ENCODE assay signal across 28 mouse cellular contexts in genomic region chr15:98837006-98837742, GRCm38 (mm10). TPM values are rescaled to one million over a fixed set of nuclear protein-coding genes. Genes with fewer than 3 reads are reported as not detected.
DNase-seq lines count a peak whose midpoint lies in the region; ATAC-seq and TF ChIP-seq lines count a peak whose summit lies in the region.
"Had no signal": no experiment of that assay in that cellular context is flagged by ENCODE, and none has a peak within 500 bp of the region (broad histone marks: within the 10 kb centered on the region; RNA-seq: fewer than 3 reads in every experiment).

No protein-coding gene starts in this region.

- no peak for TF ChIP-seq CTCF in stomach, postnatal 0 days (IDR thresholded peaks at IDR 0.05; ENCODE audit: low read depth)
- TF ChIP-seq CTCF in gastrocnemius, adult 2 months (IDR thresholded peaks at IDR 0.05), result no peak

- H3K27ac ChIP-seq in stomach, embryonic 15.5 days, result no peak overlapping the region
- no peak overlapping the region for H3K27ac ChIP-seq in stomach, postnatal 0 days (replicated peaks)
- H3K27ac ChIP-seq in liver, embryonic 13.5 days, result peak overlapping the region; percentile 99
- H3K27ac ChIP-seq in neural tube, embryonic 15.5 days (replicated peaks), result no peak overlapping the region
- H3K27ac ChIP-seq in gastrocnemius, adult 2 months, result no peak overlapping the region
- H3K27ac ChIP-seq: forebrain, embryonic 10.5 days; hindbrain, embryonic 10.5 days; kidney, postnatal 0 days; limb, embryonic 13.5 days had no signal

- peaks cover 83% of the 10 kb centered on the region for H3K36me3 ChIP-seq in stomach, embryonic 15.5 days
- peaks cover 66% of the 10 kb centered on the region for H3K36me3 ChIP-seq in stomach, postnatal 0 days (ENCODE audit: control insufficient read depth, insufficient read depth, low read length)
- peaks cover 96% of the 10 kb centered on the region for H3K36me3 ChIP-seq in liver, embryonic 13.5 days
- H3K36me3 ChIP-seq in neural tube, embryonic 15.5 days, result peaks cover 90% of the 10 kb centered on the region

- H3K9me3 ChIP-seq in stomach, embryonic 15.5 days, result no peaks in the 10 kb centered on the region
- H3K9me3 ChIP-seq in stomach, postnatal 0 days (ENCODE audit: control insufficient read depth, low read length), result no peaks in the 10 kb centered on the region
- H3K9me3 ChIP-seq in liver, embryonic 13.5 days (replicated peaks), result no peaks in the 10 kb centered on the region
- no peaks in the 10 kb centered on the region for H3K9me3 ChIP-seq in neural tube, embryonic 15.5 days (replicated peaks)
- H3K9me3 ChIP-seq: forebrain, embryonic 10.5 days; hindbrain, embryonic 10.5 days; limb, embryonic 13.5 days had no signal

- no peak for DNase-seq in stomach, postnatal 0 days (ENCODE audit: low spot score)
- peak; percentile 73 for DNase-seq in liver, embryonic 13.5 days
- no peak for DNase-seq in spleen, postnatal 4 days (ENCODE audit: low spot score in 2 of 2)
- no peak for DNase-seq in gastrocnemius, adult 2 months
- DNase-seq: adrenal gland, postnatal 10 days; B cell, adult 2 months; cerebellum, adult 11-12 months; cerebellum, postnatal 36 days; gastrocnemius, postnatal 25 days; kidney, adult 11 months; layer of hippocampus, adult 9-11 months; lung, embryonic 14.5 days had no signal

- no peak overlapping the region for H3K9ac ChIP-seq in stomach, embryonic 15.5 days
- H3K9ac ChIP-seq in stomach, postnatal 0 days (ENCODE audit: low read length), result no peak overlapping the region
- peak overlapping the region; percentile 67 for H3K9ac ChIP-seq in liver, embryonic 13.5 days
- no peak overlapping the region for H3K9ac ChIP-seq in neural tube, embryonic 15.5 days (replicated peaks)
- H3K9ac ChIP-seq: limb, embryonic 13.5 days; lung, embryonic 14.5 days had no signal

- H3K4me1 ChIP-seq in stomach, embryonic 15.5 days, result no peaks in the 10 kb centered on the region
- H3K4me1 ChIP-seq in stomach, postnatal 0 days (replicated peaks; ENCODE audit: control insufficient read depth, insufficient read depth), result no peaks in the 10 kb centered on the region
- H3K4me1 ChIP-seq in liver, embryonic 13.5 days (replicated peaks), result peaks cover 63% of the 10 kb centered on the region
- H3K4me1 ChIP-seq in neural tube, embryonic 15.5 days, result peaks cover under 1% of the 10 kb centered on the region; the same call in 1 of the 2 replicates

- H3K4me3 ChIP-seq in stomach, embryonic 15.5 days (replicated peaks), result no peak overlapping the region
- no peak overlapping the region for H3K4me3 ChIP-seq in stomach, postnatal 0 days (ENCODE audit: low read depth, low read length)
- H3K4me3 ChIP-seq in liver, embryonic 13.5 days (replicated peaks), result peak overlapping the region; percentile 33
- no peak overlapping the region for H3K4me3 ChIP-seq in neural tube, embryonic 15.5 days (replicated peaks)
- no peak overlapping the region for H3K4me3 ChIP-seq in gastrocnemius, adult 2 months
- H3K4me3 ChIP-seq: forebrain, embryonic 10.5 days; hindbrain, embryonic 10.5 days; limb, embryonic 13.5 days had no signal

- no peaks in the 10 kb centered on the region for H3K27me3 ChIP-seq in stomach, embryonic 15.5 days (replicated peaks)
- H3K27me3 ChIP-seq in stomach, postnatal 0 days (ENCODE audit: control insufficient read depth, insufficient read depth, low read length), result no peaks in the 10 kb centered on the region
- H3K27me3 ChIP-seq in liver, embryonic 13.5 days, result no peaks in the 10 kb centered on the region
- no peaks in the 10 kb centered on the region for H3K27me3 ChIP-seq in neural tube, embryonic 15.5 days (replicated peaks)
- H3K27me3 ChIP-seq: CH12.LX; limb, embryonic 13.5 days had no signal

- no peak for TF ChIP-seq EP300 in stomach, postnatal 0 days (optimal IDR thresholded peaks at IDR 0.05)

- WGBS in stomach, embryonic 15.5 days, result 90% methylated on average over 21 of the region's 21 CpGs
- 87% methylated on average over 21 of the region's 21 CpGs for WGBS in stomach, postnatal 0 days
- WGBS in liver, embryonic 13.5 days (ENCODE audit: insufficient replicate concordance), result 68% methylated on average over 21 of the region's 21 CpGs
- 95% methylated on average over 21 of the region's 21 CpGs for WGBS in neural tube, embryonic 15.5 days

- no peak overlapping the region for H3K4me2 ChIP-seq in stomach, embryonic 15.5 days
- no peak overlapping the region for H3K4me2 ChIP-seq in stomach, postnatal 0 days (replicated peaks; ENCODE audit: low read depth)
- peak overlapping the region; percentile 60 for H3K4me2 ChIP-seq in liver, embryonic 13.5 days
- no peak overlapping the region for H3K4me2 ChIP-seq in neural tube, embryonic 15.5 days
- H3K4me2 ChIP-seq: limb, embryonic 13.5 days; lung, embryonic 14.5 days had no signal

- intact Hi-C loops in gastrocnemius, adult 2 months (cut with DNase I), result no loop called here

- ATAC-seq in stomach, embryonic 15.5 days (ENCODE audit: insufficient read depth, low FRiP score, low read depth), result peak; percentile 60; the same call in 1 of the 2 replicates
- no peak for ATAC-seq in stomach, postnatal 0 days (ENCODE audit: low FRiP score, low TSS enrichment)
- peak; percentile 86 for ATAC-seq in erythroblast, adult 5-6 weeks (replicated peaks; ENCODE audit: low FRiP score, poor library complexity, severe bottlenecking)
- peak; percentile 90 for ATAC-seq in liver, embryonic 13.5 days (ENCODE audit: low read depth)
- peak; percentile 58 for ATAC-seq in megakaryocyte-erythroid progenitor cell, adult 5-6 weeks (replicated peaks; ENCODE audit: low FRiP score, low TSS enrichment, poor library complexity, severe bottlenecking)
- ATAC-seq in neural tube, embryonic 15.5 days (ENCODE audit: low FRiP score), result no peak
- ATAC-seq: forebrain, embryonic 16.5 days had no signal

RNA-seq across cellular contexts. Expression of gene Prkag1, which starts 5.9 kb away (rescaled TPM):
- polyA plus RNA-seq in stomach, embryonic 15.5 days (2015; fragmentation: Nextera tagmentation; extraction: Ambion mirVana), result 82.4 and 85.6 TPM in 2 replicates
- 56.2 TPM in 2 replicates for polyA plus RNA-seq in stomach, postnatal 0 days (2015; fragmentation: Nextera tagmentation; extraction: Ambion mirVana)
- 20.2 and 21.5 TPM in 2 replicates for total RNA-seq in erythroblast, adult 5-6 weeks (2015; ENCODE audit: low replicate concordance)
- 35.1 and 37.9 TPM in 2 replicates for total RNA-seq in erythroblast, adult 5-6 weeks (2017; ENCODE audit: low replicate concordance)
- 116 and 117 TPM in 2 replicates for polyA plus RNA-seq in liver, embryonic 13.5 days (2015; fragmentation: Nextera tagmentation; extraction: Ambion mirVana)
- 61.3 and 121 TPM in 2 replicates for total RNA-seq in megakaryocyte-erythroid progenitor cell, adult 5-6 weeks (2014; fragmentation: Nextera tagmentation)
- 120 and 143 TPM in 2 replicates for total RNA-seq in megakaryocyte-erythroid progenitor cell, adult 5-6 weeks (2017)
- polyA plus RNA-seq in neural tube, embryonic 15.5 days (2015; fragmentation: Nextera tagmentation; extraction: Ambion mirVana), result 66.4 and 72.9 TPM in 2 replicates
- 10 to 100 TPM; 49.0 to 59.5 TPM for total RNA-seq in gastrocnemius, adult 2 months (2021)

RNA-seq across cellular contexts. Expression of gene Ddn, which starts 27.9 kb away (rescaled TPM):
- not detected in 2 replicates for polyA plus RNA-seq in stomach, embryonic 15.5 days (2015; fragmentation: Nextera tagmentation; extraction: Ambion mirVana)
- 0.02 TPM in 1 of 2 replicates, not detected in the other for polyA plus RNA-seq in stomach, postnatal 0 days (2015; fragmentation: Nextera tagmentation; extraction: Ambion mirVana)
- total RNA-seq in erythroblast, adult 5-6 weeks (2015; ENCODE audit: low replicate concordance), result not detected in 2 replicates
- total RNA-seq in erythroblast, adult 5-6 weeks (2017; ENCODE audit: low replicate concordance), result not detected in 2 replicates
- polyA plus RNA-seq in liver, embryonic 13.5 days (2015; fragmentation: Nextera tagmentation; extraction: Ambion mirVana), result not detected in 2 replicates
- not detected in 2 replicates for total RNA-seq in megakaryocyte-erythroid progenitor cell, adult 5-6 weeks (2014; fragmentation: Nextera tagmentation)
- total RNA-seq in megakaryocyte-erythroid progenitor cell, adult 5-6 weeks (2017), result 0.08 TPM in 1 of 2 replicates, not detected in the other
- 0.18 and 0.36 TPM in 2 replicates for polyA plus RNA-seq in neural tube, embryonic 15.5 days (2015; fragmentation: Nextera tagmentation; extraction: Ambion mirVana)
- total RNA-seq in gastrocnemius, adult 2 months (2021), result under 1 TPM; 0.33 to 0.78 TPM
- polyA plus RNA-seq: embryonic facial prominence, embryonic 14.5 days had no signal

RNA-seq across cellular contexts. Expression of gene Kmt2d, which starts 33.8 kb away (rescaled TPM):
- 10.6 and 11.6 TPM in 2 replicates for polyA plus RNA-seq in stomach, embryonic 15.5 days (2015; fragmentation: Nextera tagmentation; extraction: Ambion mirVana)
- polyA plus RNA-seq in stomach, postnatal 0 days (2015; fragmentation: Nextera tagmentation; extraction: Ambion mirVana), result 5.1 TPM in 2 replicates
- 23.0 and 28.1 TPM in 2 replicates for total RNA-seq in erythroblast, adult 5-6 weeks (2015; ENCODE audit: low replicate concordance)
- total RNA-seq in erythroblast, adult 5-6 weeks (2017; ENCODE audit: low replicate concordance), result 27.9 and 31.8 TPM in 2 replicates
- 4.0 and 4.2 TPM in 2 replicates for polyA plus RNA-seq in liver, embryonic 13.5 days (2015; fragmentation: Nextera tagmentation; extraction: Ambion mirVana)
- total RNA-seq in megakaryocyte-erythroid progenitor cell, adult 5-6 weeks (2014; fragmentation: Nextera tagmentation), result 55.2 and 72.7 TPM in 2 replicates
- total RNA-seq in megakaryocyte-erythroid progenitor cell, adult 5-6 weeks (2017), result 27.5 and 31.8 TPM in 2 replicates
- 9.9 and 10.1 TPM in 2 replicates for polyA plus RNA-seq in neural tube, embryonic 15.5 days (2015; fragmentation: Nextera tagmentation; extraction: Ambion mirVana)
- total RNA-seq in gastrocnemius, adult 2 months (2021), result 10 to 100 TPM; 53.6 to 56.3 TPM

RNA-seq across cellular contexts. Expression of gene Wnt1, which starts 47.5 kb away (rescaled TPM):
- not detected in 2 replicates for polyA plus RNA-seq in stomach, embryonic 15.5 days (2015; fragmentation: Nextera tagmentation; extraction: Ambion mirVana)
- polyA plus RNA-seq in stomach, postnatal 0 days (2015; fragmentation: Nextera tagmentation; extraction: Ambion mirVana), result not detected in 2 replicates
- total RNA-seq in erythroblast, adult 5-6 weeks (2015; ENCODE audit: low replicate concordance), result not detected in 2 replicates
- total RNA-seq in erythroblast, adult 5-6 weeks (2017; ENCODE audit: low replicate concordance), result not detected in 2 replicates
- polyA plus RNA-seq in liver, embryonic 13.5 days (2015; fragmentation: Nextera tagmentation; extraction: Ambion mirVana), result not detected in 2 replicates
- total RNA-seq in megakaryocyte-erythroid progenitor cell, adult 5-6 weeks (2014; fragmentation: Nextera tagmentation), result not detected in 2 replicates
- total RNA-seq in megakaryocyte-erythroid progenitor cell, adult 5-6 weeks (2017), result not detected in 2 replicates
- polyA plus RNA-seq in neural tube, embryonic 15.5 days (2015; fragmentation: Nextera tagmentation; extraction: Ambion mirVana), result 1.0 and 2.0 TPM in 2 replicates
- total RNA-seq in gastrocnemius, adult 2 months (2021), result under 1 TPM in 1 of 2 experiments, not detected in 1; 0.08 TPM
- total RNA-seq: CH12.LX; gastrocnemius, postnatal 25 days; heart, adult 8-10 months; left cerebral cortex, adult 18-20 months; left cerebral cortex, postnatal 25 days had no signal
- polyA plus RNA-seq: heart, embryonic 16.5 days; kidney, postnatal 0 days; large intestine, adult 2 months; limb, embryonic 13.5 days; lung, embryonic 14.5 days had no signal

RNA-seq across cellular contexts. Expression of gene Rhebl1, which starts 57.2 kb away (rescaled TPM):
- 8.6 and 8.8 TPM in 2 replicates for polyA plus RNA-seq in stomach, embryonic 15.5 days (2015; fragmentation: Nextera tagmentation; extraction: Ambion mirVana)
- polyA plus RNA-seq in stomach, postnatal 0 days (2015; fragmentation: Nextera tagmentation; extraction: Ambion mirVana), result 3.9 and 4.1 TPM in 2 replicates
- 2.1 TPM in 1 of 2 replicates, not detected in the other for total RNA-seq in erythroblast, adult 5-6 weeks (2015; ENCODE audit: low replicate concordance)
- 0.98 and 1.8 TPM in 2 replicates for total RNA-seq in erythroblast, adult 5-6 weeks (2017; ENCODE audit: low replicate concordance)
- polyA plus RNA-seq in liver, embryonic 13.5 days (2015; fragmentation: Nextera tagmentation; extraction: Ambion mirVana), result 4.0 and 4.2 TPM in 2 replicates
- 17.4 and 25.2 TPM in 2 replicates for total RNA-seq in megakaryocyte-erythroid progenitor cell, adult 5-6 weeks (2014; fragmentation: Nextera tagmentation)
- total RNA-seq in megakaryocyte-erythroid progenitor cell, adult 5-6 weeks (2017), result 4.3 and 9.4 TPM in 2 replicates
- 27.0 and 33.2 TPM in 2 replicates for polyA plus RNA-seq in neural tube, embryonic 15.5 days (2015; fragmentation: Nextera tagmentation; extraction: Ambion mirVana)
- total RNA-seq in gastrocnemius, adult 2 months (2021), result 1 to 10 TPM in 1 of 2 experiments, under 1 TPM in 1; 0.92 to 2.2 TPM

Comparison
In these comparisons a context has a peak if more than half of its experiments do, and no peak if none do; other contexts are left out.
1. ATAC-seq: peak in stomach, embryonic 15.5 days (single experiment), erythroblast, adult 5-6 weeks (single experiment), liver, embryonic 13.5 days (single experiment) and megakaryocyte-erythroid progenitor cell, adult 5-6 weeks (single experiment); none in stomach, postnatal 0 days (single experiment) and neural tube, embryonic 15.5 days (single experiment).